Mouse (Mus musculus) hindbrain, embryonic 12.5 days (tissue): ENCODE data around the gene Sash3. TPM values are rescaled to one million over a fixed set of nuclear protein-coding genes. Genes with fewer than 3 reads are reported as not detected.
"Not testable (repeated sequence)": the region's sequence is repeated elsewhere in the genome, so short reads cannot be mapped to it uniquely, and the experiment has no call there.

Experiments used
- ATAC-seq: fragments of 200-750 bp; cut with Nextera tagmentation; 2 replicates; pipeline ENCODE4 v1.8.0; 2017; ENCODE audit warnings: moderate TSS enrichment; ENCODE audit not compliant: low FRiP score
- H3K27ac ChIP-seq: fragments of 300-500 bp; sonication (generic); 2 replicates; pipeline ENCODE4 v1.5.1; 2016; ENCODE audit warnings: mild to moderate bottlenecking
- H3K27me3 ChIP-seq: fragments of 300-500 bp; sonication (generic); 2 replicates; pipeline ENCODE4 v1.6.1; 2016; ENCODE audit warnings: mild to moderate bottlenecking
- H3K36me3 ChIP-seq: fragments of 300-500 bp; sonication (generic); 2 replicates; pipeline ENCODE4 v1.6.1; 2016; ENCODE audit warnings: mild to moderate bottlenecking
- H3K4me1 ChIP-seq: fragments of 300-500 bp; sonication (generic); 2 replicates; pipeline ENCODE4 v1.6.1; 2016
- H3K4me2 ChIP-seq: fragments of 300-500 bp; sonication (generic); replicated peaks from 2 replicates; pipeline ENCODE4 v1.6.1; 2016; ENCODE audit warnings: mild to moderate bottlenecking
- H3K4me3 ChIP-seq: fragments of 300-500 bp; sonication (generic); 2 replicates; pipeline ENCODE4 v1.5.1; 2016; ENCODE audit warnings: mild to moderate bottlenecking
- H3K9ac ChIP-seq: fragments of 300-500 bp; sonication (generic); 2 replicates; pipeline ENCODE4 v1.6.1; 2016; ENCODE audit warnings: mild to moderate bottlenecking, moderate library complexity
- H3K9me3 ChIP-seq: fragments of 300-500 bp; sonication (generic); replicated peaks from 2 replicates; pipeline ENCODE4 v1.6.1; 2016; ENCODE audit warnings: mild to moderate bottlenecking
- WGBS: fragments of 180-500 bp; shearing (Covaris S2); methylation state at CpG from one replicate; pipeline ENCODE4 v1.1.7; 2016; 5-methylcytosine and 5-hydroxymethylcytosine counted together
- polyA plus RNA-seq: library from polyadenylated mRNA; unstranded; fragments of >200 nt; fragmentation: Nextera tagmentation; extraction: Ambion mirVana; gene quantifications from 2 replicates; pipeline ENCODE4 v1.2.1, GENCODE M21; 2016

The Sash3 gene
- polyA plus RNA-seq, 1 experiment from 2014 or later: 1.0 TPM

- no peaks in the 10 kb centered on the region for H3K9me3 ChIP-seq
- H3K27ac ChIP-seq: no peak overlapping the region
- no peaks in the 10 kb centered on the region for H3K4me1 ChIP-seq
- no peaks in the 10 kb centered on the region for H3K36me3 ChIP-seq
- ATAC-seq: 0 out of 2 replicates have a peak, but pooled peaks have one; percentile 50
- H3K4me3 ChIP-seq: no peak overlapping the region
- H3K27me3 ChIP-seq: no peaks in the 10 kb centered on the region
- H3K4me2 ChIP-seq: no peak overlapping the region
- H3K9ac ChIP-seq: no peak overlapping the region
- 64% methylated on average over 14 of the region's 14 CpGs for WGBS
Measured at GRCm38 (mm10) chrX:48193235-48194152, 47.3 kb downstream of the Sash3 start.

DNA sequence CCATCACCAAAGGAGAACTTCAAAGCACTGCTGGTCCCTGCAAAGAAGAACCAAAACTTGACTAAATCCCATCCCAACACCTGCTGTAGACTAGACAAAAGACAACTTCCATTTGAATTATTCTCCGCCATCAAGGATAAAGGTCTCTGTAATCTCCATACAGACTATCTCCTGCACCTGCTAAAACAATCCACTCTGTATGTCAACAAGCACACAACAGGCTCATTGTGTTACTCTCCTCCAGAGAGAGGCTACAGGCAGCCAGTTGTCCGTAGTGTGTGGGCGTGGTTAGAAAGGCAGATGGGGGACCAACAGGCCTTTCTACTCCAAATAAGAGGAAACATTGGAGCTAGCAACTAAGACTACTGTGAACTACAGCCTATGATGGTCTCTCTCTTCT, 51.6 kb downstream of the Sash3 start:
- no peak overlapping the region for H3K4me2 ChIP-seq
- ATAC-seq: no peak

DNA sequence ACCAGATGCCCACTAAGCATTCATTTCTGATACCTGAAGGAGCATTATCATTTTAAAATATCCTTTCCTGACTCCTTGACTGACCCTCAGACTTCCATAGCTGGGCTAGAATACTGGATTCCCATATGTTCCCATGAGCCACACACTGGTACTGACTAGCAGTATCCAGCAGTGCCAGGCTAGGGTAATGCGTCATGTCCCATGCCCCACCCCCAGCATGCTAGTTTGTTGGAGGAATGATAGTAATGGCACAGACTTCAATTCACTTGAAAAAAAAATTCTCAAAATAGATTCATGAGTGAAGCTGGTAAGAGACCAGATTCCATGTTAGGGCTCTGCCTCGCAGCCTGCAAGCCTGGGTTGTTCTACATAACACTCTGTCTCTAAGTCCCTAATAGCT, 52.8 kb downstream of the Sash3 start:
- Histone ChIP-seq H3K27ac (no peak overlapping the region), H3K36me3 (no peaks in the 10 kb centered on the region), H3K9ac (no peak overlapping the region), H3K4me2 (no peak overlapping the region), H3K27me3 (no peaks in the 10 kb centered on the region), H3K4me1 (no peaks in the 10 kb centered on the region), H3K9me3 (no peaks in the 10 kb centered on the region), H3K4me3 (no peak overlapping the region)
- WGBS: 96% methylated on average over 2 of the region's 2 CpGs
- no peak for ATAC-seq

More for the DNA sequence above, 51.6 kb downstream of the Sash3 start:
- Histone ChIP-seq H3K9ac (no peak overlapping the region), H3K27ac (no peak overlapping the region), H3K27me3 (no peaks in the 10 kb centered on the region), H3K4me1 (no peaks in the 10 kb centered on the region), H3K9me3 (no peaks in the 10 kb centered on the region), H3K4me3 (no peak overlapping the region), H3K36me3 (no peaks in the 10 kb centered on the region)
- 82% methylated on average over 3 of the region's 3 CpGs for WGBS

DNA sequence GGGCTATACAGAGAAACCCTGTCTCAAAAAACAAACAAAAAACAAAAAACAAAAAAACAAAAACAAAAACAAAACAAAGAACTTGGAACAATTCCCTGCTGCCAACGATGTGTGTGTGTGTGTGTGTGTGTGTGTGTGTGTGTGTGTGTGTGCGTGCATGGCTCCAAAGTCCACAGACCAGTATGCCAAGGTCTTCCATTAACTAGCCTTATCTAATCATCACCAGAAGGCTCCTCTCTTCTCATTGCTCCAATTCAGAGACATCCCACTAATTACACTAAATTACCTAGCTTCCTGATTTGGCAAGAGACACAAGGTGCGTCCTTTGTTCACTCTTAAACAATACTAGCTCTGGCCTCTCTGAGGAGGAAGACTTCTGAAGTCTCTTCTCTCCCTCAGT, 54.5 kb downstream of the Sash3 start:
- H3K4me2 ChIP-seq: no peak overlapping the region
- peaks cover 3% of the 10 kb centered on the region; the same call in 1 of the 2 replicates for H3K4me1 ChIP-seq
- H3K9me3 ChIP-seq: no peaks in the 10 kb centered on the region
- H3K27ac ChIP-seq: no peak overlapping the region
- WGBS: 90% methylated on average over 3 of the region's 3 CpGs
- no peaks in the 10 kb centered on the region for H3K27me3 ChIP-seq
- H3K36me3 ChIP-seq: no peaks in the 10 kb centered on the region
- ATAC-seq: no peak
- H3K9ac ChIP-seq: no peak overlapping the region
- no peak overlapping the region for H3K4me3 ChIP-seq

DNA sequence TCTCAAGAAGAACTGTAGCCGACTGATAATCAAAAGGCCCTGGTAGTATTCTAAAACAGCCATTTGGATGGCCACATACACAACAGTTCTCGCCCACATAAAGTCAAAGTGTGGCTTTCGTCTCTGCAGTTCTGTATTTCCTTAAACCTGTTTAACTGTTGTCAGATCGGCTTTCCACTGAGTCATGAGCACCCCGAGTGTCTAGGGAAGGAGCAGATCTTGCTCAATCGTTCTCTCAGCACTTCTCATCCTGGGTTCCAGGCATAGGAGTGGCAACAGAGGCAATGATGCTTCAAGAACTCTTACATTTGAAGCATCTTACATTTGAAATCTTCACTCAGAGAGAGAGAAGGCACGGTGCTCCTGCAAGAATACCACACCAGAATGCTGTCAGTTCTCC, 55.7 kb downstream of the Sash3 start:
- peaks cover 4% of the 10 kb centered on the region; the same call in 1 of the 2 replicates for H3K4me1 ChIP-seq
- no peak overlapping the region for H3K27ac ChIP-seq
- WGBS: 87% methylated on average over 7 of the region's 7 CpGs
- no peak overlapping the region for H3K9ac ChIP-seq
- no peaks in the 10 kb centered on the region for H3K27me3 ChIP-seq
- no peaks in the 10 kb centered on the region for H3K36me3 ChIP-seq
- no peak overlapping the region for H3K4me2 ChIP-seq
- H3K9me3 ChIP-seq: no peaks in the 10 kb centered on the region
- no peak overlapping the region for H3K4me3 ChIP-seq
- ATAC-seq: no peak

DNA sequence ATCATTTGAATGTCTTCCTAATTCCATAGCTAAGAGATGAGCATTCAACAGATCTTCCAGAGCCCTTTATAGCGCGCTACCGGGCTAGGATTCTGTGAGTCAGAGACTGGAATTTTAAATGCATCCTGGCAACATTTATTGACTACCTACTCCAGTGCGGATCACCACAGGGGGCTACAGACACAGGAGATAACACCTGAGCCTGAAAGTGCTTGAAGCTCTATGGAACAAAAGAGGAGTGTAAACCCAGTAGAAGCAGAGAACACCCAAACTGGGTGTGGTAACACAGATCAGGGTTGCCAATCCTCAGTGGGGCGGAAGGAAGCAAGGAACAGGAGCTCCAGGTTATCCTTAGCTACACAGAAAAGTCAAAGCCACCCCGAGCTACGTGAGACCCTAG, 56.2 kb downstream of the Sash3 start:
- no peak overlapping the region for H3K27ac ChIP-seq
- no peaks in the 10 kb centered on the region for H3K36me3 ChIP-seq
- WGBS: 87% methylated on average over 7 of the region's 7 CpGs
- H3K9ac ChIP-seq: no peak overlapping the region
- ATAC-seq: no peak
- no peaks in the 10 kb centered on the region for H3K9me3 ChIP-seq
- H3K4me2 ChIP-seq: no peak overlapping the region
- H3K27me3 ChIP-seq: no peaks in the 10 kb centered on the region
- peaks cover 4% of the 10 kb centered on the region; the same call in 1 of the 2 replicates for H3K4me1 ChIP-seq
- no peak overlapping the region for H3K4me3 ChIP-seq

- Histone ChIP-seq H3K9me3 (no peaks in the 10 kb centered on the region), H3K36me3 (no peaks in the 10 kb centered on the region), H3K4me2 (no peak overlapping the region), H3K4me1 (peaks cover 4% of the 10 kb centered on the region; the same call in 1 of the 2 replicates), H3K9ac (no peak overlapping the region), H3K4me3 (no peak overlapping the region), H3K27ac (no peak overlapping the region), H3K27me3 (no peaks in the 10 kb centered on the region)
- ATAC-seq: no peak
- whole genome bisulfite sequencing: 77% methylated on average over 4 of the region's 4 CpGs
Measured at GRCm38 (mm10) chrX:48202995-48203394, 56.8 kb downstream of the Sash3 start.

DNA sequence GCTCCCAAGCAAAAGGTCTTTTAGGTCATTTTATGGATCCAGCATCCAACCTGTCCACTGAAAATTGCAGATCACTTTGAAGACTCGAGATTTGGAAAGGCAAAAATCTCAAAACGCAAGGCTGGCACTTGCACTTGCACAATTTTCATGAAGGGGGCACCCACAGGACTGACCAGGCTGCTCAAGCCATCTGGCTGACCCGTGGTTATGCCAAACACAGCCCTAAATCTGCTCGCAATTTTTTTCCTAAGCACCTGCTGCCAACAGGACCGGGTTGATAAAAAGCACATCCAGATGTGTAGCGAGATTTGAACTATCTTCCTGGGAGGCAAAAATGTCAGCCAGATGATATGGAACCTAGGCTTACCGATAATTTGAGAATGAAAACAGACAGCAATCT, 57.5 kb downstream of the Sash3 start:
- H3K4me1 ChIP-seq: peaks cover 4% of the 10 kb centered on the region; the same call in 1 of the 2 replicates
- H3K9me3 ChIP-seq: no peaks in the 10 kb centered on the region
- H3K4me2 ChIP-seq: no peak overlapping the region
- no peak overlapping the region for H3K9ac ChIP-seq
- H3K36me3 ChIP-seq: no peaks in the 10 kb centered on the region
- H3K4me3 ChIP-seq: no peak overlapping the region
- no peak overlapping the region for H3K27ac ChIP-seq
- ATAC-seq: no peak
- no peaks in the 10 kb centered on the region for H3K27me3 ChIP-seq
- 84% methylated on average over 7 of the region's 7 CpGs for WGBS

GRCm38 (mm10) chrX:48204469-48204868, 58.2 kb downstream of the Sash3 start:
- no peak overlapping the region for H3K4me3 ChIP-seq
- H3K27ac ChIP-seq: no peak overlapping the region
- 93% methylated on average over 6 of the region's 6 CpGs for WGBS
- no peaks in the 10 kb centered on the region for H3K36me3 ChIP-seq
- H3K9ac ChIP-seq: no peak overlapping the region
- peaks cover 4% of the 10 kb centered on the region; the same call in 1 of the 2 replicates for H3K4me1 ChIP-seq
- no peaks in the 10 kb centered on the region for H3K27me3 ChIP-seq
- ATAC-seq: no peak
- H3K4me2 ChIP-seq: no peak overlapping the region
- H3K9me3 ChIP-seq: no peaks in the 10 kb centered on the region

- Histone ChIP-seq H3K4me1 (peaks cover 4% of the 10 kb centered on the region; the same call in 1 of the 2 replicates), H3K4me2 (peak overlapping the region; percentile 55), H3K36me3 (no peaks in the 10 kb centered on the region), H3K9ac (peak overlapping the region; percentile 66), H3K27ac (peak overlapping the region; percentile 62), H3K9me3 (no peaks in the 10 kb centered on the region), H3K4me3 (peak overlapping the region; percentile 65), H3K27me3 (no peaks in the 10 kb centered on the region)
- WGBS: 17% methylated on average over 33 of the region's 36 CpGs
- peak; percentile 89 for ATAC-seq
Measured at GRCm38 (mm10) chrX:48207761-48208487, 61.7 kb downstream of the Sash3 start.

- Histone ChIP-seq H3K36me3 (no peaks in the 10 kb centered on the region), H3K4me3 (peak within 1 kb of the TSS; percentile 65), H3K27me3 (no peaks in the 10 kb centered on the region), H3K4me2 (peak within 1 kb of the TSS; percentile 55), H3K9ac (peak within 1 kb of the TSS; percentile 66), H3K27ac (peak within 1 kb of the TSS; percentile 75), H3K9me3 (no peaks in the 10 kb centered on the region), H3K4me1 (peaks cover 4% of the 10 kb centered on the region; the same call in 1 of the 2 replicates)
- 21% methylated on average over 34 of the region's 34 CpGs for WGBS
- peak; percentile 99 for ATAC-seq
Measured at GRCm38 (mm10) chrX:48208519-48209185, 62.4 kb downstream of the Sash3 start, which contains the start of gene Zdhhc9. Gene Zdhhc9, minus strand, starts transcription at chrX:48208878.

DNA sequence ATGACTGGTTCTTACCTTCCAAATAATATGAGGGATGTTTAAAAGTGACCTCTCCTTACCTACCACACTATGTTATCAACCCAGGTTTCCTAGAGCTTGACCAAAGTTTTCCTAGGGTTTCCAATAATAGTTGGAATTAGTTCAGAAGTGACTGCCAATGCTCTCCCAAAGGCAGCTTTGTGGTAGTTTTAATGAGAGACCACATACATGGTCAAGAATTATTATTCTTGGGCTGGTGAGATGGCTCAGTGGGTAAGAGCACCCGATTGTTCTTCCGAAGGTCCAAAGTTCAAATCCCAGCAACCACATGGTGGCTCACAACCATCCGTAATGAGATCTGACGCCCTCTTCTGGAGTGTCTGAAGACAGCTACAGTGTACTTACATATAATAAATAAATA, 63.5 kb downstream of the Sash3 start:
- not testable (repeated sequence) for H3K36me3 ChIP-seq, H3K4me2 ChIP-seq, ATAC-seq, H3K27ac ChIP-seq, H3K9me3 ChIP-seq, H3K4me1 ChIP-seq, H3K9ac ChIP-seq, H3K4me3 ChIP-seq, H3K27me3 ChIP-seq
- 100% methylated on average over 2 of the region's 4 CpGs for WGBS
